9 mouse cellular contexts compared by ENCODE assay signal in genomic region chr2:102453447-102453846, GRCm38 (mm10). TPM values are rescaled to one million over a fixed set of nuclear protein-coding genes. Genes with fewer than 3 reads are reported as not detected.
DNase-seq lines count a peak whose midpoint lies in the region; ATAC-seq and TF ChIP-seq lines count a peak whose summit lies in the region.
"Had no signal": no experiment of that assay in that cellular context is flagged by ENCODE, and none has a peak within 500 bp of the region (broad histone marks: within the 10 kb centered on the region; RNA-seq: fewer than 3 reads in every experiment).

No protein-coding gene starts in this region.

- H3K9ac ChIP-seq in intestine, embryonic 14.5 days (ENCODE audit: low read length) = no peak overlapping the region
- no peak overlapping the region for H3K9ac ChIP-seq in intestine, embryonic 15.5 days
- H3K9ac ChIP-seq in MEL (ENCODE audit: control insufficient read depth, low read depth, low read length, poor library complexity, severe bottlenecking) = no peak overlapping the region
- H3K9ac ChIP-seq: neural tube, embryonic 13.5 days had no signal

- TF ChIP-seq POLR2A in MEL (IDR thresholded peaks at IDR 0.05; ENCODE audit: control insufficient read depth in 1 of 2, insufficient read depth in 1 of 2, low read depth in 1 of 2, low read length in 2 of 2, poor library complexity in 1 of 2) = no peak

- peak; percentile 60 for DNase-seq in intestine, embryonic 14.5 days (ENCODE audit: low spot score)
- DNase-seq in 416B (ENCODE audit: low read depth) (peak; percentile 48), MEL (ENCODE audit: low read depth, low spot score) (peak; percentile 49)
- no peak for DNase-seq in urinary bladder, postnatal 4 days (ENCODE audit: low spot score in 2 of 2)
- DNase-seq in adrenal gland, adult 8-10 months = no peak
- no peak for DNase-seq in ovary, postnatal 36 days (ENCODE audit: low spot score)

- H3K9me3 ChIP-seq in intestine, embryonic 14.5 days (ENCODE audit: control insufficient read depth, low read length) = no peaks in the 10 kb centered on the region
- no peaks in the 10 kb centered on the region for H3K9me3 ChIP-seq in intestine, embryonic 15.5 days
- no peaks in the 10 kb centered on the region for H3K9me3 ChIP-seq in MEL (replicated peaks; ENCODE audit: insufficient read depth, low read length)
- H3K9me3 ChIP-seq: neural tube, embryonic 13.5 days had no signal

- TF ChIP-seq EP300 in MEL (IDR thresholded peaks at IDR 0.05; ENCODE audit: low read depth in 1 of 2, low read length in 2 of 2) = no peak

- peaks cover 18% of the 10 kb centered on the region for H3K4me1 ChIP-seq in intestine, embryonic 14.5 days (replicated peaks; ENCODE audit: control insufficient read depth, insufficient read depth, low read length)
- H3K4me1 ChIP-seq in intestine, embryonic 15.5 days (replicated peaks) = peaks cover 17% of the 10 kb centered on the region
- H3K4me1 ChIP-seq in MEL (ENCODE audit: control insufficient read depth in 1 of 2, insufficient read depth in 2 of 2, low read length in 2 of 2) = no peaks in the 10 kb centered on the region

- no peak overlapping the region for H3K4me2 ChIP-seq in intestine, embryonic 14.5 days (ENCODE audit: low read length)
- H3K4me2 ChIP-seq in intestine, embryonic 15.5 days (replicated peaks) = no peak overlapping the region
- H3K4me2 ChIP-seq: neural tube, embryonic 13.5 days had no signal

- no peaks in the 10 kb centered on the region for H3K27me3 ChIP-seq in intestine, embryonic 14.5 days (replicated peaks; ENCODE audit: control insufficient read depth, insufficient read depth, low read length)
- H3K27me3 ChIP-seq in intestine, embryonic 15.5 days (replicated peaks) = no peaks in the 10 kb centered on the region
- no peaks in the 10 kb centered on the region for H3K27me3 ChIP-seq in MEL (ENCODE audit: control insufficient read depth in 1 of 2, insufficient read depth in 2 of 2, low read length in 2 of 2)
- H3K27me3 ChIP-seq: neural tube, embryonic 13.5 days had no signal

- no peak overlapping the region for H3K27ac ChIP-seq in intestine, embryonic 14.5 days (ENCODE audit: low read depth)
- no peak overlapping the region for H3K27ac ChIP-seq in intestine, embryonic 15.5 days
- no peak overlapping the region for H3K27ac ChIP-seq in MEL (ENCODE audit: control insufficient read depth, low read depth, low read length)
- H3K27ac ChIP-seq: neural tube, embryonic 13.5 days had no signal

- H3K36me3 ChIP-seq in intestine, embryonic 14.5 days (ENCODE audit: control insufficient read depth, insufficient read depth, low read length) = no peaks in the 10 kb centered on the region
- H3K36me3 ChIP-seq in intestine, embryonic 15.5 days = no peaks in the 10 kb centered on the region
- H3K36me3 ChIP-seq in MEL (ENCODE audit: control insufficient read depth in 1 of 2, insufficient read depth in 2 of 2, low read length in 2 of 2) = no peaks in the 10 kb centered on the region
- H3K36me3 ChIP-seq: neural tube, embryonic 13.5 days had no signal

- no peak for ATAC-seq in intestine, embryonic 14.5 days (replicated peaks; ENCODE audit: low FRiP score, low TSS enrichment, low read depth)
- no peak for ATAC-seq in intestine, embryonic 15.5 days
- ATAC-seq in erythroblast, adult 5-6 weeks (replicated peaks; ENCODE audit: low FRiP score, poor library complexity, severe bottlenecking) = 0 out of 2 replicates have a peak, but pooled peaks have one; percentile 56

- peak; percentile 3 to 87 (median 31); a peak in 4 of 6 replicates for TF ChIP-seq CTCF in MEL (IDR thresholded peaks at IDR 0.05 in 2 of 3, conservative IDR thresholded peaks at IDR 0.05 in 1 of 3; ENCODE audit: control insufficient read depth in 1 of 3, insufficient read depth in 1 of 3, low read depth in 2 of 3, low read length in 3 of 3, poor library complexity in 1 of 3, severe bottlenecking in 1 of 3)

- TF ChIP-seq RAD21 in MEL (IDR thresholded peaks at IDR 0.05; ENCODE audit: low read depth, low read length) = peak; percentile 98

- no peak overlapping the region for H3K4me3 ChIP-seq in intestine, embryonic 14.5 days (ENCODE audit: low read depth, low read length)
- H3K4me3 ChIP-seq in intestine, embryonic 15.5 days (replicated peaks) = no peak overlapping the region
- H3K4me3 ChIP-seq in MEL (ENCODE audit: control insufficient read depth in 1 of 2, insufficient read depth in 1 of 2, low read depth in 2 of 2, low read length in 2 of 2) = no peak overlapping the region
- H3K4me3 ChIP-seq: neural tube, embryonic 13.5 days had no signal

- WGBS in intestine, embryonic 14.5 days = 33% methylated on average over 3 of the region's 3 CpGs
- WGBS in intestine, embryonic 15.5 days = 36% methylated on average over 3 of the region's 3 CpGs

- no peaks in the 10 kb centered on the region for H3K79me2 ChIP-seq in MEL (ENCODE audit: control insufficient read depth, insufficient read depth, low read length, poor library complexity)

TF ChIP-seq in MEL, 35 proteins besides CTCF, POLR2A, EP300 and RAD21:
- TF ChIP-seq SMC3 (IDR thresholded peaks at IDR 0.05; ENCODE audit: low read depth, low read length) (peak; percentile 96), MEF2A (IDR thresholded peaks at IDR 0.05; ENCODE audit: extremely low read depth, insufficient replicate concordance, low read depth, low read length, poor library complexity, severe bottlenecking) (no peak), MXI1 (IDR thresholded peaks at IDR 0.05; ENCODE audit: low read depth, low read length) (no peak), HCFC1 (IDR thresholded peaks at IDR 0.05; ENCODE audit: low read depth, low read length) (no peak), ZNF384 (IDR thresholded peaks at IDR 0.05; ENCODE audit: low read depth, low read length) (peak; percentile 76), TCF12 (IDR thresholded peaks at IDR 0.05; ENCODE audit: low read depth, low read length) (no peak), USF1 (IDR thresholded peaks at IDR 0.05; ENCODE audit: low read depth, low read length) (no peak), SIN3A (IDR thresholded peaks at IDR 0.05; ENCODE audit: low read length) (no peak), ETS1 (IDR thresholded peaks at IDR 0.05; ENCODE audit: low read depth, low read length) (no peak), ZC3H11A (IDR thresholded peaks at IDR 0.05; ENCODE audit: low read depth, low read length) (peak; percentile 96), NELFE (IDR thresholded peaks at IDR 0.05; ENCODE audit: low read depth, low read length) (no peak), KAT2A (conservative IDR thresholded peaks at IDR 0.05; ENCODE audit: low read depth, low read length) (no peak)

RNA-seq across cellular contexts. Expression of gene Fjx1, which starts 1.1 kb away (rescaled TPM):
- polyA plus RNA-seq in intestine, embryonic 14.5 days (2014; fragmentation: Nextera tagmentation; extraction: Ambion mirVana) = 7.9 and 8.9 TPM in 2 replicates
- 6.7 and 7.8 TPM in 2 replicates for polyA plus RNA-seq in intestine, embryonic 15.5 days (2015; fragmentation: Nextera tagmentation; extraction: Ambion mirVana)
- total RNA-seq in MEL (2012; rRNA removed) = not detected in 2 replicates
- not detected for polyA plus RNA-seq in MEL (2012; ENCODE audit: insufficient read depth in 1 of 2, insufficient read length in 2 of 2, low read depth in 1 of 2, low replicate concordance in 2 of 2, missing spikeins in 1 of 2)
- not detected in 2 replicates for total RNA-seq in erythroblast, adult 5-6 weeks (2015; ENCODE audit: low replicate concordance)
- not detected in 2 replicates for total RNA-seq in erythroblast, adult 5-6 weeks (2017; ENCODE audit: low replicate concordance)
- under 1 TPM; 0.40 to 0.65 (median 0.55) TPM for total RNA-seq in adrenal gland, adult 8-10 months (2022)

RNA-seq across cellular contexts. Expression of gene Trim44, which starts 45.8 kb away (rescaled TPM):
- polyA plus RNA-seq in intestine, embryonic 14.5 days (2014; fragmentation: Nextera tagmentation; extraction: Ambion mirVana) = 30.8 and 33.5 TPM in 2 replicates
- polyA plus RNA-seq in intestine, embryonic 15.5 days (2015; fragmentation: Nextera tagmentation; extraction: Ambion mirVana) = 21.1 and 25.5 TPM in 2 replicates
- 19.2 and 21.7 TPM in 2 replicates for total RNA-seq in MEL (2012; rRNA removed)
- polyA plus RNA-seq in MEL (2012; ENCODE audit: insufficient read depth in 1 of 2, insufficient read length in 2 of 2, low read depth in 1 of 2, low replicate concordance in 2 of 2, missing spikeins in 1 of 2) = 10 to 100 TPM; 49.1 to 55.3 TPM
- total RNA-seq in erythroblast, adult 5-6 weeks (2015; ENCODE audit: low replicate concordance) = 37.2 and 37.7 TPM in 2 replicates
- 42.0 and 69.7 TPM in 2 replicates for total RNA-seq in erythroblast, adult 5-6 weeks (2017; ENCODE audit: low replicate concordance)
- 10 to 100 TPM; 71.9 to 85.6 (median 76.8) TPM for total RNA-seq in adrenal gland, adult 8-10 months (2022)

Comparison
In these comparisons a context has a peak if more than half of its experiments do, and no peak if none do; other contexts are left out.
1. DNase-seq: peak in intestine, embryonic 14.5 days (single experiment), 416B (single experiment) and MEL (single experiment); none in urinary bladder, postnatal 4 days (0 of 2), adrenal gland, adult 8-10 months (single experiment) and ovary, postnatal 36 days (single experiment).